Mouse (Mus musculus): ENCODE data around the gene 1110051M20Rik. TPM values are rescaled to one million over a fixed set of nuclear protein-coding genes. Genes with fewer than 3 reads are reported as not detected.
A peak's percentile ranks its signal among the peaks of the same experiment; 100 is the strongest.

The 1110051M20Rik gene
- polyA plus RNA-seq, 1 experiment, result 19.3 TPM

GRCm38 (mm10) chr2:91287563-91287962, 156.9 kb downstream of the 1110051M20Rik start:
- Histone ChIP-seq H3K4me1 (ENCODE audit: control insufficient read depth, insufficient read depth, low read length) (no peaks in the 10 kb centered on the region), H3K9me3 (replicated peaks; ENCODE audit: control insufficient read depth, insufficient read depth, low read length, poor library complexity, severe bottlenecking) (no peaks in the 10 kb centered on the region), H3K4me3 (ENCODE audit: low read depth, low read length) (no peak overlapping the region), H3K36me3 (ENCODE audit: control insufficient read depth, insufficient read depth, low read length, poor library complexity, severe bottlenecking) (no peaks in the 10 kb centered on the region), H3K27me3 (ENCODE audit: control insufficient read depth, insufficient read depth, low read length, poor library complexity, severe bottlenecking) (no peaks in the 10 kb centered on the region), H3K9ac (ENCODE audit: low read depth, poor library complexity, severe bottlenecking) (no peak overlapping the region), H3K27ac (ENCODE audit: insufficient read depth, low read length) (no peak overlapping the region)
- TF ChIP-seq POLR2A (IDR thresholded peaks at IDR 0.05; ENCODE audit: insufficient read depth, low read length) (no peak), CTCF (IDR thresholded peaks at IDR 0.05; ENCODE audit: low read depth, low read length) (no peak), EP300 (IDR thresholded peaks at IDR 0.05; ENCODE audit: insufficient read depth, low read depth, low read length) (no peak)

GRCm38 (mm10) chr2:91285885-91286505, 158.5 kb downstream of the 1110051M20Rik start:
- Histone ChIP-seq H3K27me3 (ENCODE audit: control insufficient read depth, insufficient read depth, low read length, poor library complexity, severe bottlenecking) (no peaks in the 10 kb centered on the region), H3K4me3 (ENCODE audit: low read depth, low read length) (no peak overlapping the region), H3K36me3 (ENCODE audit: control insufficient read depth, insufficient read depth, low read length, poor library complexity, severe bottlenecking) (no peaks in the 10 kb centered on the region), H3K4me1 (ENCODE audit: control insufficient read depth, insufficient read depth, low read length) (no peaks in the 10 kb centered on the region), H3K9me3 (replicated peaks; ENCODE audit: control insufficient read depth, insufficient read depth, low read length, poor library complexity, severe bottlenecking) (no peaks in the 10 kb centered on the region), H3K27ac (ENCODE audit: insufficient read depth, low read length) (no peak overlapping the region), H3K9ac (ENCODE audit: low read depth, poor library complexity, severe bottlenecking) (no peak overlapping the region)
- TF ChIP-seq EP300 (IDR thresholded peaks at IDR 0.05; ENCODE audit: insufficient read depth, low read depth, low read length) (no peak), POLR2A (IDR thresholded peaks at IDR 0.05; ENCODE audit: insufficient read depth, low read length) (no peak), CTCF (IDR thresholded peaks at IDR 0.05; ENCODE audit: low read depth, low read length) (peak; percentile 93)

GRCm38 (mm10) chr2:91284375-91285199, 159.9 kb downstream of the 1110051M20Rik start:
- Histone ChIP-seq H3K4me3 (ENCODE audit: low read depth, low read length) (no peak overlapping the region), H3K27ac (ENCODE audit: insufficient read depth, low read length) (no peak overlapping the region), H3K9ac (ENCODE audit: low read depth, poor library complexity, severe bottlenecking) (no peak overlapping the region), H3K9me3 (replicated peaks; ENCODE audit: control insufficient read depth, insufficient read depth, low read length, poor library complexity, severe bottlenecking) (no peaks in the 10 kb centered on the region), H3K36me3 (ENCODE audit: control insufficient read depth, insufficient read depth, low read length, poor library complexity, severe bottlenecking) (no peaks in the 10 kb centered on the region), H3K27me3 (ENCODE audit: control insufficient read depth, insufficient read depth, low read length, poor library complexity, severe bottlenecking) (no peaks in the 10 kb centered on the region), H3K4me1 (ENCODE audit: control insufficient read depth, insufficient read depth, low read length) (no peaks in the 10 kb centered on the region)
- TF ChIP-seq POLR2A (IDR thresholded peaks at IDR 0.05; ENCODE audit: insufficient read depth, low read length) (no peak), CTCF (IDR thresholded peaks at IDR 0.05; ENCODE audit: low read depth, low read length) (no peak), EP300 (IDR thresholded peaks at IDR 0.05; ENCODE audit: insufficient read depth, low read depth, low read length) (no peak)

- Histone ChIP-seq H3K27me3 (ENCODE audit: control insufficient read depth, insufficient read depth, low read length, poor library complexity, severe bottlenecking) (no peaks in the 10 kb centered on the region), H3K9ac (ENCODE audit: low read depth, poor library complexity, severe bottlenecking) (no peak overlapping the region), H3K4me3 (ENCODE audit: low read depth, low read length) (no peak overlapping the region), H3K9me3 (replicated peaks; ENCODE audit: control insufficient read depth, insufficient read depth, low read length, poor library complexity, severe bottlenecking) (no peaks in the 10 kb centered on the region), H3K4me1 (ENCODE audit: control insufficient read depth, insufficient read depth, low read length) (no peaks in the 10 kb centered on the region), H3K27ac (ENCODE audit: insufficient read depth, low read length) (no peak overlapping the region), H3K36me3 (ENCODE audit: control insufficient read depth, insufficient read depth, low read length, poor library complexity, severe bottlenecking) (no peaks in the 10 kb centered on the region)
- TF ChIP-seq EP300 (IDR thresholded peaks at IDR 0.05; ENCODE audit: insufficient read depth, low read depth, low read length) (no peak), POLR2A (IDR thresholded peaks at IDR 0.05; ENCODE audit: insufficient read depth, low read length) (no peak), CTCF (IDR thresholded peaks at IDR 0.05; ENCODE audit: low read depth, low read length) (no peak)
These were observed 160.5 kb downstream of the 1110051M20Rik start for GRCm38 (mm10) chr2:91283972-91284371.

GRCm38 (mm10) chr2:91281366-91281765, 163.1 kb downstream of the 1110051M20Rik start:
- H3K9ac ChIP-seq (ENCODE audit: low read depth, poor library complexity, severe bottlenecking), result no peak overlapping the region
- H3K4me3 ChIP-seq (ENCODE audit: low read depth, low read length), result no peak overlapping the region
- H3K36me3 ChIP-seq (ENCODE audit: control insufficient read depth, insufficient read depth, low read length, poor library complexity, severe bottlenecking), result no peaks in the 10 kb centered on the region
- H3K27ac ChIP-seq (ENCODE audit: insufficient read depth, low read length), result no peak overlapping the region
- no peaks in the 10 kb centered on the region for H3K27me3 ChIP-seq (ENCODE audit: control insufficient read depth, insufficient read depth, low read length, poor library complexity, severe bottlenecking)
- TF ChIP-seq EP300 (IDR thresholded peaks at IDR 0.05; ENCODE audit: insufficient read depth, low read depth, low read length) (no peak), POLR2A (IDR thresholded peaks at IDR 0.05; ENCODE audit: insufficient read depth, low read length) (no peak), CTCF (IDR thresholded peaks at IDR 0.05; ENCODE audit: low read depth, low read length) (no peak)
- no peaks in the 10 kb centered on the region for H3K9me3 ChIP-seq (replicated peaks; ENCODE audit: control insufficient read depth, insufficient read depth, low read length, poor library complexity, severe bottlenecking)
- no peaks in the 10 kb centered on the region for H3K4me1 ChIP-seq (ENCODE audit: control insufficient read depth, insufficient read depth, low read length)

GRCm38 (mm10) chr2:91279372-91279755, 165.1 kb downstream of the 1110051M20Rik start:
- no peak overlapping the region for H3K4me3 ChIP-seq (ENCODE audit: low read depth, low read length)
- TF ChIP-seq POLR2A (IDR thresholded peaks at IDR 0.05; ENCODE audit: insufficient read depth, low read length) (no peak), CTCF (IDR thresholded peaks at IDR 0.05; ENCODE audit: low read depth, low read length) (no peak), EP300 (IDR thresholded peaks at IDR 0.05; ENCODE audit: insufficient read depth, low read depth, low read length) (no peak)
- peaks cover 7% of the 10 kb centered on the region for H3K36me3 ChIP-seq (ENCODE audit: control insufficient read depth, insufficient read depth, low read length, poor library complexity, severe bottlenecking)
- no peak overlapping the region for H3K9ac ChIP-seq (ENCODE audit: low read depth, poor library complexity, severe bottlenecking)
- H3K9me3 ChIP-seq (replicated peaks; ENCODE audit: control insufficient read depth, insufficient read depth, low read length, poor library complexity, severe bottlenecking), result no peaks in the 10 kb centered on the region
- no peaks in the 10 kb centered on the region for H3K4me1 ChIP-seq (ENCODE audit: control insufficient read depth, insufficient read depth, low read length)
- H3K27me3 ChIP-seq (ENCODE audit: control insufficient read depth, insufficient read depth, low read length, poor library complexity, severe bottlenecking), result no peaks in the 10 kb centered on the region
- H3K27ac ChIP-seq (ENCODE audit: insufficient read depth, low read length), result no peak overlapping the region
